Mouse (Mus musculus) lung, postnatal 10 days (tissue): ENCODE measurements around the gene Lcn12.
A peak's percentile ranks its signal among the peaks of the same experiment; 100 is the strongest.

ENCODE experiments used
- DNase-seq: peaks from one replicate; pipeline ENCODE4 v3.0.0; 2021

Gene Lcn12

GRCm38 (mm10) chr2:25458911-25459310 is 34.8 kb downstream of the Lcn12 start:
- DNase-seq: peak; percentile 79

GRCm38 (mm10) chr2:25457022-25457896 is 36.5 kb downstream of the Lcn12 start:
- DNase-seq: peak; percentile 78

GRCm38 (mm10) chr2:25456205-25456953 is 37.3 kb downstream of the Lcn12 start, which contains the start of gene Clic3:
Gene Clic3 (plus strand): TSS chr2:25456838.
- DNase-seq: peak; percentile 80

- no peak for DNase-seq
Measured at GRCm38 (mm10) chr2:25452951-25453350, 40.8 kb downstream of the Lcn12 start.

GRCm38 (mm10) chr2:25450853-25451647 is 42.7 kb downstream of the Lcn12 start:
- no peak for DNase-seq

GRCm38 (mm10) chr2:25442682-25443081 is 51.0 kb downstream of the Lcn12 start:
- no peak for DNase-seq

- DNase-seq: no peak
Measured at GRCm38 (mm10) chr2:25441067-25441466, 52.6 kb downstream of the Lcn12 start.
